Mouse (Mus musculus): ENCODE measurements around the gene Tmem205. TPM values are rescaled to one million over a fixed set of nuclear protein-coding genes. Genes with fewer than 3 reads are reported as not detected.

The Tmem205 gene
- polyA plus RNA-seq, 1 experiment, result not detected

DNA sequence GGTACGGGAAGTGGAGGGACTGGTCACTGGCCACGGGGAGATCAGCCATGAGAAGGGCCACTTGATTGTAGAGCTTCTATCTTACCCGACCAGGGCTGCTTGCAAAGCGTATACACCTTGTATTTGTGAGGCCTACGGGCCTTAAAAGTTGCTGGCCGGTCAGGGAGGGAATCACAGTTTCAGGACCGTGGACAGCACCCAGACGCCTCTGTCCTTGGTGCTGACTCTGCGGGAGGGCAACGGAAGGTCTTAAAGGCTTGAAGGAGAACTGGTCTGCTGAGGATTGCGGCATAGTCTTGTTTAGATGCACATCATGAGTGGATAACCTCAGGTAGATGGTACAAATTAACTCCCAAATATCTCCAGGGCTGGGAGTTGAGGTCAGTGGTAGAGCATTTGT, 23.0 kb upstream of the Tmem205 start:
- Histone ChIP-seq H3K4me1 (ENCODE audit: control insufficient read depth, insufficient read depth, low read length) (peaks cover 36% of the 10 kb centered on the region), H3K27ac (ENCODE audit: insufficient read depth, low read depth, low read length) (no peak overlapping the region), H3K4me3 (ENCODE audit: insufficient read depth, low read depth, low read length) (no peak overlapping the region)
- TF ChIP-seq POLR2A (IDR thresholded peaks at IDR 0.05; ENCODE audit: insufficient read depth, low read depth, low read length), result no peak
- WGBS, result 37% methylated on average over 11 of the region's 11 CpGs

DNA sequence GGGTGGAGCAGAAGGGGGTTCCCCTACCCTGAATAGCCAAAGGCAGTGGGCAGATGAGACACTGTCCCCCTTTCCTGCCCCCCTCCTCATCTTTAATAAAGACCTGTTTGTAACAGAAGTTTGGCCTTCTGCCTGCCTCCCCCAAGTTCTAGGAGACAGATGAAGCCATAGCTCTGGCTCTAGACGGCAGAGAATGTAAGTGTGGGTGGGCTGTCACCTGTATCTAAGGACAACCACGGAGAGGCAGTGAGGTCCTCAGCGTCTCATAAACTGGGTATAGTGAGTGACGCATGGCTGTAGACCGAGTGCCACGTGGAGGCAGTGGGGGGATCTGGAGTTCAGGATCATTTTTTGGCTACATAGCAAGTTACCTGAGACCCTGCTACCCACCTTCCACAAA, 21.4 kb upstream of the Tmem205 start:
- TF ChIP-seq CTCF (IDR thresholded peaks at IDR 0.05; ENCODE audit: insufficient read depth, low read depth, low read length), result no peak
- no peak for TF ChIP-seq POLR2A (IDR thresholded peaks at IDR 0.05; ENCODE audit: insufficient read depth, low read depth, low read length)
- Histone ChIP-seq H3K4me3 (ENCODE audit: insufficient read depth, low read depth, low read length) (no peak overlapping the region), H3K4me1 (ENCODE audit: control insufficient read depth, insufficient read depth, low read length) (peaks cover 37% of the 10 kb centered on the region), H3K27ac (ENCODE audit: insufficient read depth, low read depth, low read length) (no peak overlapping the region)
- WGBS, result 50% methylated on average over 6 of the region's 6 CpGs

DNA sequence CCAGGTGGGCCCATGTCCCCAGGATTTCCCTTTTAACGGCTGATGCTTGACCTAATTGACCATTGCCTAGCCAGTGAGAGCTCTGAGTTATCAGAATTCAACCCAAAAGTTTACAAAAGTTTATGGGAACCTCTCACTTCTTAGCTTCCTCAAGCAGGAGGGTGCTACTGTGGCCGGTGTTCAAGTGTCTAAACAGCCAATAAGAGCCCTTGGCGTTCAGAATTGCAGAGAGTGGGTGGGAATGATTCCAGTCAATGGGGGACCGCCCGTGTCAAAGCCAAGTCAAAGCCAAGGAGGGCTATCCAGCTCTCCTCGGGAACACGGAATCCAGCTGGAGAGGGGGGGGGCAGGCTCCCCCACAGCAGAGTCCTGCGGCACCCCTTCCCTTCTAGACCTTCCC, 20.8 kb upstream of the Tmem205 start:
- Histone ChIP-seq H3K4me1 (ENCODE audit: control insufficient read depth, insufficient read depth, low read length) (peaks cover 36% of the 10 kb centered on the region), H3K27ac (ENCODE audit: insufficient read depth, low read depth, low read length) (no peak overlapping the region), H3K4me3 (ENCODE audit: insufficient read depth, low read depth, low read length) (no peak overlapping the region)
- 35% methylated on average over 8 of the region's 8 CpGs for WGBS
- TF ChIP-seq CTCF (IDR thresholded peaks at IDR 0.05; ENCODE audit: insufficient read depth, low read depth, low read length), result no peak
- TF ChIP-seq POLR2A (IDR thresholded peaks at IDR 0.05; ENCODE audit: insufficient read depth, low read depth, low read length), result no peak

DNA sequence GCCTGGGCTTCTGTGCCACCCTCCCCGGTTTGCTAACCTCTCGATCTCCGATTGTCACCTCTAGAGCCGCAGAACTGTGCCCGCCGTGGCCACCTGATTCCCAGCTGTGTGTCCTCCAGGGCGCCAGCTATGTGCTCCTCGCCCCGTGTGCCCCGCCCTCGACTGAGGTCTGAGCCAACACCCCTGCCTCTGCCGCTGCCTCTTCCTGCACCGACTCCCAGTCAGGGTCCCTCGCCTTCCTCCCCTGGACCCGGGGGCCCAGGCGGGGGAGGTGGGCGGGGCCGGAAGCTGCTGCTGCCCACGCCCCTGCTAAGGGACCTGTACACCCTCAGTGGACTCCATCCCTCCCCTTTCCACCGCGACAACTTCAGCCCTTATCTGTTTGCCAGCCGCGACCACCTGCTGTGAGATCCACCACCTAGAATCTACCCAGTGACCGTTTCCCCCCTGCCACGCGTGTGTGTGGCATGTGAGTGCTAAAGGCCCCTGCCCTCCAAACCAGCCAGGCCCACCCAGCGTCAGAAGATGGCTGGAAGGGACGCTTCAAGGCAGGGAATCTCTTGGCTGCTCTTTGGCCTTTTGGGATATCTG, 20.3 kb upstream of the Tmem205 start:
- H3K4me3 ChIP-seq (ENCODE audit: insufficient read depth, low read depth, low read length), result no peak overlapping the region
- 27% methylated on average over 28 of the region's 28 CpGs for WGBS
- peaks cover 31% of the 10 kb centered on the region for H3K4me1 ChIP-seq (ENCODE audit: control insufficient read depth, insufficient read depth, low read length)
- H3K27ac ChIP-seq (ENCODE audit: insufficient read depth, low read depth, low read length), result no peak overlapping the region
- TF ChIP-seq POLR2A (IDR thresholded peaks at IDR 0.05; ENCODE audit: insufficient read depth, low read depth, low read length) (no peak), CTCF (IDR thresholded peaks at IDR 0.05; ENCODE audit: insufficient read depth, low read depth, low read length) (no peak)

DNA sequence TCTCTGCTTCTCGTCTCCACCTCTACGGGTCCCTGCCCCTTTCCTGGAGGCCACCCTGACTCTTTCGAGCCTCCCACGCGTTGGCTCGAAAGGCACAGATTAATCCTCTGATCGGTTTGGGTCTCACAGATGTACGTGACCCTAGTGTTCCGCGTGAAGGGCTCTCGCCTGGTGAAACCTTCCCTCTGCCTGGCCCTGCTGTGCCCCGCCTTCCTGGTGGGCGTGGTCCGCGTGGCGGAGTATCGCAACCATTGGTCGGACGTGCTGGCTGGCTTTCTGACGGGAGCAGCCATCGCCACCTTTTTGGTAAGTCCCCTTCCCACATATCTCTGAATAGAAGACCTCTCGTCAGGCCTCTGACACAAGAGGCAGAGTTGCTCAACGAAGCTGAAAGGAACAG, 16.9 kb upstream of the Tmem205 start:
- Histone ChIP-seq H3K4me1 (ENCODE audit: control insufficient read depth, insufficient read depth, low read length) (peaks cover 32% of the 10 kb centered on the region), H3K4me3 (ENCODE audit: insufficient read depth, low read depth, low read length) (no peak overlapping the region), H3K27ac (ENCODE audit: insufficient read depth, low read depth, low read length) (no peak overlapping the region)
- 33% methylated on average over 23 of the region's 23 CpGs for WGBS
- no peak for TF ChIP-seq POLR2A (IDR thresholded peaks at IDR 0.05; ENCODE audit: insufficient read depth, low read depth, low read length)
- no peak for TF ChIP-seq CTCF (IDR thresholded peaks at IDR 0.05; ENCODE audit: insufficient read depth, low read depth, low read length)

DNA sequence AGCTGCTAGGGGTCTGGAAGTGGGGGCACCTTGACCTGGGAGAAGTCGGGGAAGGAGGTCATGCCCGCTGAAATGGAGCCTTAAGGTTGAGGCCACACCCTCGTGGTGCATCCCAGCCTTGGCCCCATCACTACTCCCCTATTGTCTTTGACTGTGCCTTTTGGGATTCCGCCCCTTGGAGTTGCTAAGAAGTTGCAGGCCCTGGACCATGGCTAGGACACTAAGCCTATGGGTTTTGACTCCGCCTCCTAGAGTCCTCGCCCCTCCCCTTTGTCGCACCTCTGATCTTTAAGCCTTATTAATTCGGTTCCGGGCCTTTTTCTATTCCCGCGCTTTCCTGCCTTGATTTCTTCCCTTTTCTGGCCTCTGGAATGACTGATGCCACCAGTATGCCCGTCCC, 16.3 kb upstream of the Tmem205 start:
- H3K27ac ChIP-seq (ENCODE audit: insufficient read depth, low read depth, low read length), result no peak overlapping the region
- peaks cover 34% of the 10 kb centered on the region for H3K4me1 ChIP-seq (ENCODE audit: control insufficient read depth, insufficient read depth, low read length)
- WGBS, result 67% methylated on average over 12 of the region's 12 CpGs
- TF ChIP-seq POLR2A (IDR thresholded peaks at IDR 0.05; ENCODE audit: insufficient read depth, low read depth, low read length), result no peak
- no peak for TF ChIP-seq CTCF (IDR thresholded peaks at IDR 0.05; ENCODE audit: insufficient read depth, low read depth, low read length)
- no peak overlapping the region for H3K4me3 ChIP-seq (ENCODE audit: insufficient read depth, low read depth, low read length)

DNA sequence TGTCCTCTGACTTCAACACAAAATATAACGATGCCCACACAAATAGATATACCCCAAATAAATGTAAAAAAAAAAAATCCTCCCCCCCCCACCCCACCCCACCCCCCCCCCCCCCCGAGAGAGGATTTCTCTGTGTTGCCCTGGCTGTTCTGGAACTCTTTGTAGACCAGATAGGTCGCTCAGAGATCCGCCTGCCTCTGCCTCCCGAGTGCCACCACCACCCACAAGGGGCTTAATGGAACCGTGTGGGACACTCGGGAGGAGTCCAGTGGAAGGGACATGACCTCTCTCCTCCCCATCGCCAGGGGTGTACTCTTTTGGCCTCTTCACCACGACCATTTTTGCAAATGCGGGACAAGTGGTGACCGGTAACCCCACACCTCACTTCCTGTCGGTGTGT, 15.7 kb upstream of the Tmem205 start:
- no peak overlapping the region for H3K27ac ChIP-seq (ENCODE audit: insufficient read depth, low read depth, low read length)
- no peak for TF ChIP-seq CTCF (IDR thresholded peaks at IDR 0.05; ENCODE audit: insufficient read depth, low read depth, low read length)
- TF ChIP-seq POLR2A (IDR thresholded peaks at IDR 0.05; ENCODE audit: insufficient read depth, low read depth, low read length), result no peak
- 84% methylated on average over 11 of the region's 12 CpGs for WGBS
- H3K4me1 ChIP-seq (ENCODE audit: control insufficient read depth, insufficient read depth, low read length), result peaks cover 35% of the 10 kb centered on the region
- H3K4me3 ChIP-seq (ENCODE audit: insufficient read depth, low read depth, low read length), result no peak overlapping the region

DNA sequence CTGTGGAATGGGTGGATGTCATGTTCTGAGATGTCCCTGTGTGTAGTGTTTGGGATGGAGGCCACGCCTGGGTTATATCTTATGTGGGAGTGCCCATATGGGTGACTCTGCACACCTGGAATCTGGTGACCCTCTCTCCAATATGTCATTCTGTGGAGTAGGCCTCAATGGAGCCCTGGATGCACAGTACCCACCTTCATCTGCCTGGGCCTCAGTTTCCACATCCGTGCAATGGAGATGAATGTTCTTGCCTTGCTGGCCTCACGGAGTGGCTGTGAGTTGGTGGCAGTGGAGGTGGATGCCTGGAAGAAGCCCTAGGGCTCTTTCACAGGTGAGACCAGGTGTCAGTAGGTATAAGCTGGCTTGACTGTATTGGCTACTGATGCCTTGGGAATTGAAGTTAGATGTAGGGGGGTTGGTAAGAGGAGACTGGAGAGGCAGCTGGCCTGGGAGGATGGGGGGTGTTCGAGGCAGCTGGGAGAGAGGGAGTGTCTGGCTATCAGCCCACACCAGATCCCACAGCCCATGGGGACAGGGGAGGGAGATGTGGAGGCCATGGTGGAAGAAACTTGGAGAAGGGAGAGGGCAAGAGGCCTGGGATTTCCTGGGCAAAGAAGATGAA, 11.0 kb upstream of the Tmem205 start:
- peak overlapping the region; percentile 87; the same call in 1 of the 2 replicates for H3K4me3 ChIP-seq (ENCODE audit: insufficient read depth, low read depth, low read length)
- TF ChIP-seq CTCF (IDR thresholded peaks at IDR 0.05; ENCODE audit: insufficient read depth, low read depth, low read length) (no peak), POLR2A (IDR thresholded peaks at IDR 0.05; ENCODE audit: insufficient read depth, low read depth, low read length) (no peak)
- 53% methylated on average over 4 of the region's 4 CpGs for WGBS
- H3K27ac ChIP-seq (ENCODE audit: insufficient read depth, low read depth, low read length), result no peak overlapping the region
- H3K4me1 ChIP-seq (ENCODE audit: control insufficient read depth, insufficient read depth, low read length), result peaks cover 13% of the 10 kb centered on the region

DNA sequence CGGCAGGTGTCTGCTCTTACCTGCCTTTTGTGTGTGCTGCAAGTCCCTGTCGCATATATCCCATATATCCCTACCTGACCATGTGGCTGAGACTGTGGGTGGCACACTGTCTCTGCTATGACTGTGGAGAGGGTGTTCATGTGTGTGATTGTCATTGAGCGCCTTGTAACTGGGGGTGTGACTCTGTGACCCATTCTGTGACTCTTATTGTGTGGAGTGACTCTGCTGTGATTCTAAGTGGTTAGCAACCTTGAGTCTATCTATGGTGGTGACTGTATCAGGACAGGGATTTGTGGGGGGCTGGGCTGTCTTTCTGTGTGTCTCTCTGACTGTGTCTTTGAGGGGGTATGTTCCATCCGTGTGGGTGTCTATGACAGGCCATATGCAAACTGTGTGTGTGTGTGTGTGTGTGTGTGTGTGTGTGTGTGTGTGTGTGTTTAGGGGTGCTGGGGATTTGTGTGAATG, 10.4 kb upstream of the Tmem205 start:
- H3K4me3 ChIP-seq (ENCODE audit: insufficient read depth, low read depth, low read length), result peak overlapping the region; percentile 87
- 29% methylated on average over 4 of the region's 4 CpGs for WGBS
- no peak for TF ChIP-seq POLR2A (IDR thresholded peaks at IDR 0.05; ENCODE audit: insufficient read depth, low read depth, low read length)
- TF ChIP-seq CTCF (IDR thresholded peaks at IDR 0.05; ENCODE audit: insufficient read depth, low read depth, low read length), result no peak
- H3K27ac ChIP-seq (ENCODE audit: insufficient read depth, low read depth, low read length), result no peak overlapping the region
- H3K4me1 ChIP-seq (ENCODE audit: control insufficient read depth, insufficient read depth, low read length), result peaks cover 16% of the 10 kb centered on the region
